Mouse (Mus musculus): ENCODE results near the gene Cntnap5b. TPM values are rescaled to one million over a fixed set of nuclear protein-coding genes. Genes with fewer than 3 reads are reported as not detected.

The Cntnap5b gene
- total and polyA plus RNA-seq, 3 experiments, result not detected

GRCm38 (mm10) chr1:99943515-99943914 lies 170.9 kb downstream of the Cntnap5b start:
- H3K4me3 ChIP-seq (replicated peaks in 1 of 3; ENCODE audit: low read depth in 2 of 3, low read length in 2 of 3, poor library complexity in 1 of 3), result no peak overlapping the region
- DNase-seq (ENCODE audit: extremely low read depth), result no peak
- H3K36me3 ChIP-seq (replicated peaks in 1 of 2; ENCODE audit: control insufficient read depth in 1 of 2, insufficient read depth in 1 of 2, low read length in 1 of 2), result no peaks in the 10 kb centered on the region
- H3K79me2 ChIP-seq (replicated peaks; ENCODE audit: control insufficient read depth, extremely low read depth, insufficient read depth, poor library complexity, severe bottlenecking), result no peaks in the 10 kb centered on the region
- TF ChIP-seq TBP (conservative IDR thresholded peaks at IDR 0.05; ENCODE audit: low read depth, low read length) (no peak), KAT2A (IDR thresholded peaks at IDR 0.05; ENCODE audit: insufficient replicate concordance, low read length) (no peak), EP300 (IDR thresholded peaks at IDR 0.05; ENCODE audit: low read length) (no peak), MAX (IDR thresholded peaks at IDR 0.05; ENCODE audit: low read length) (no peak), CTCF (conservative IDR thresholded peaks at IDR 0.05 in 1 of 2, IDR thresholded peaks at IDR 0.05 in 1 of 2; ENCODE audit: low read depth in 2 of 2, low read length in 2 of 2) (no peak), SMC3 (IDR thresholded peaks at IDR 0.05; ENCODE audit: low read depth, low read length) (no peak), JUND (conservative IDR thresholded peaks at IDR 0.05; ENCODE audit: low read depth, low read length) (no peak), POLR2AphosphoS2 (IDR thresholded peaks at IDR 0.05; ENCODE audit: low read depth, low read length) (no peak), CHD1 (IDR thresholded peaks at IDR 0.05; ENCODE audit: low read depth, low read length) (no peak), TCF12 (IDR thresholded peaks at IDR 0.05; ENCODE audit: low read depth, low read length) (no peak), HCFC1 (IDR thresholded peaks at IDR 0.05; ENCODE audit: low read depth, low read length) (no peak), PAX5 (IDR thresholded peaks at IDR 0.05; ENCODE audit: low read length) (no peak), GABPA (IDR thresholded peaks at IDR 0.05; ENCODE audit: insufficient replicate concordance, low read depth, low read length) (no peak), JUN (IDR thresholded peaks at IDR 0.05; ENCODE audit: insufficient read depth, low read depth, low read length) (no peak), ELF1 (IDR thresholded peaks at IDR 0.05; ENCODE audit: low read depth, low read length) (no peak), RAD21 (IDR thresholded peaks at IDR 0.05; ENCODE audit: low read depth, low read length) (no peak), NRF1 (IDR thresholded peaks at IDR 0.05; ENCODE audit: low read depth, low read length) (no peak), SIN3A (IDR thresholded peaks at IDR 0.05; ENCODE audit: low read length) (no peak), IRF4 (IDR thresholded peaks at IDR 0.05; ENCODE audit: low read depth, low read length) (no peak), CHD2 (IDR thresholded peaks at IDR 0.05; ENCODE audit: low read length) (no peak)
- H3K27ac ChIP-seq (ENCODE audit: insufficient read depth, low read depth), result no peak overlapping the region
- peaks cover 31% of the 10 kb centered on the region for H3K9me3 ChIP-seq (replicated peaks; ENCODE audit: low read length)
- no peaks in the 10 kb centered on the region for H3K27me3 ChIP-seq (replicated peaks)
- in situ Hi-C loops (cut with MboI; ENCODE audit: low pct_ligation_motif_present, low pct_unique_long_range_greater_than_20kb, low sequenced_read_pairs), result no loop called here
- dilution Hi-C loops (cut with MboI; ENCODE audit: extremely low pct_ligation_motif_present, extremely low pct_unique_long_range_greater_than_20kb, low sequenced_read_pairs), result no loop called here
- no peak overlapping the region for H3K9ac ChIP-seq (ENCODE audit: insufficient read depth, low read depth)
- no peaks in the 10 kb centered on the region for H3K4me1 ChIP-seq (ENCODE audit: control insufficient read depth in 1 of 2, insufficient read depth in 2 of 2)
- H3K4me2 ChIP-seq (ENCODE audit: insufficient read depth, low read depth, poor library complexity, severe bottlenecking), result no peak overlapping the region

GRCm38 (mm10) chr1:99959428-99959987 lies 186.9 kb downstream of the Cntnap5b start:
- Histone ChIP-seq H3K4me2 (ENCODE audit: insufficient read depth, low read depth, poor library complexity, severe bottlenecking) (no peak overlapping the region), H3K4me1 (ENCODE audit: control insufficient read depth in 1 of 2, insufficient read depth in 2 of 2) (no peaks in the 10 kb centered on the region), H3K79me2 (replicated peaks; ENCODE audit: control insufficient read depth, extremely low read depth, insufficient read depth, poor library complexity, severe bottlenecking) (no peaks in the 10 kb centered on the region), H3K27ac (ENCODE audit: insufficient read depth, low read depth) (no peak overlapping the region), H3K9ac (ENCODE audit: insufficient read depth, low read depth) (no peak overlapping the region), H3K27me3 (replicated peaks) (no peaks in the 10 kb centered on the region), H3K9me3 (replicated peaks; ENCODE audit: low read length) (peaks cover 33% of the 10 kb centered on the region), H3K36me3 (replicated peaks in 1 of 2; ENCODE audit: control insufficient read depth in 1 of 2, insufficient read depth in 1 of 2, low read length in 1 of 2) (no peaks in the 10 kb centered on the region), H3K4me3 (replicated peaks in 1 of 3; ENCODE audit: low read depth in 2 of 3, low read length in 2 of 3, poor library complexity in 1 of 3) (no peak overlapping the region)
- dilution Hi-C loops (cut with MboI; ENCODE audit: extremely low pct_ligation_motif_present, extremely low pct_unique_long_range_greater_than_20kb, low sequenced_read_pairs) (no loop called here), in situ Hi-C loops (cut with MboI; ENCODE audit: low pct_ligation_motif_present, low pct_unique_long_range_greater_than_20kb, low sequenced_read_pairs) (no loop called here)
- no peak for DNase-seq (ENCODE audit: extremely low read depth)
- TF ChIP-seq POLR2A (IDR thresholded peaks at IDR 0.05; ENCODE audit: low read depth, low read length) (no peak), UBTF (IDR thresholded peaks at IDR 0.05; ENCODE audit: low read depth, low read length) (no peak), EP300 (IDR thresholded peaks at IDR 0.05; ENCODE audit: low read length) (no peak), NRF1 (IDR thresholded peaks at IDR 0.05; ENCODE audit: low read depth, low read length) (no peak), KAT2A (IDR thresholded peaks at IDR 0.05; ENCODE audit: insufficient replicate concordance, low read length) (no peak), MAZ (IDR thresholded peaks at IDR 0.05; ENCODE audit: low read depth, low read length) (no peak), TCF12 (IDR thresholded peaks at IDR 0.05; ENCODE audit: low read depth, low read length) (no peak), ELF1 (IDR thresholded peaks at IDR 0.05; ENCODE audit: low read depth, low read length) (no peak), RAD21 (IDR thresholded peaks at IDR 0.05; ENCODE audit: low read depth, low read length) (no peak), ZMIZ1 (IDR thresholded peaks at IDR 0.05; ENCODE audit: low read depth, low read length) (no peak), ZKSCAN1 (IDR thresholded peaks at IDR 0.05; ENCODE audit: borderline replicate concordance, low read depth, low read length) (no peak), GABPA (IDR thresholded peaks at IDR 0.05; ENCODE audit: insufficient replicate concordance, low read depth, low read length) (no peak), MXI1 (IDR thresholded peaks at IDR 0.05; ENCODE audit: low read depth, low read length) (no peak), HCFC1 (IDR thresholded peaks at IDR 0.05; ENCODE audit: low read depth, low read length) (no peak), ZC3H11A (IDR thresholded peaks at IDR 0.05; ENCODE audit: low read depth, low read length) (no peak), NELFE (IDR thresholded peaks at IDR 0.05; ENCODE audit: low read depth, low read length) (no peak), ETS1 (conservative IDR thresholded peaks at IDR 0.05; ENCODE audit: low read depth, low read length) (no peak), RCOR1 (conservative IDR thresholded peaks at IDR 0.05; ENCODE audit: low read depth, low read length) (no peak), SIN3A (IDR thresholded peaks at IDR 0.05; ENCODE audit: low read length) (no peak)
